Mouse (Mus musculus): ENCODE results near the gene Lasp1.

GRCm38 (mm10) chr11:97824168-97824567 is 25.4 kb downstream of the Lasp1 start:
- TF ChIP-seq CTCF (IDR thresholded peaks at IDR 0.05; ENCODE audit: low read depth, low read length) = no peak
- no peak for TF ChIP-seq POLR2A (IDR thresholded peaks at IDR 0.05; ENCODE audit: borderline replicate concordance, low read depth, low read length)

Measured in bone marrow macrophage, adult 2 months (primary cell).